Mouse (Mus musculus) C2C12 (cell line): ENCODE data around the gene Xpot.

ENCODE experiments used
- CEBPB ChIP-seq: IDR thresholded peaks from one replicate; pipeline ENCODE4 v1.6.1; 2011; ENCODE audit warnings: low read depth, mild to moderate bottlenecking, control low read depth, moderate library complexity
- CTCF ChIP-seq: IDR thresholded peaks from one replicate; pipeline ENCODE4 v1.5.1; 2011; ENCODE audit not compliant: control insufficient read depth, insufficient read depth, insufficient read length
- MAX ChIP-seq: IDR thresholded peaks from one replicate; pipeline ENCODE4 v1.6.1; 2011; ENCODE audit warnings: mild to moderate bottlenecking, control low read depth
- USF1 ChIP-seq: IDR thresholded peaks from one replicate; pipeline ENCODE4 v1.6.1; 2011; ENCODE audit warnings: low read depth, mild to moderate bottlenecking, control low read depth, moderate library complexity

- TF ChIP-seq MAX (no peak), USF1 (no peak), CTCF (no peak), CEBPB (peak; percentile 69)
These were observed 536 bp downstream of the Xpot start for GRCm38 (mm10) chr10:121625407-121626185.
